Mouse (Mus musculus) G1E (cell line): ENCODE data around the gene Pomt1. TPM values are rescaled to one million over a fixed set of nuclear protein-coding genes. Genes with fewer than 3 reads are reported as not detected.

ENCODE experiments used
- ATAC-seq: 2 replicates; pipeline ENCODE4 v1.8.0; 2016; ENCODE audit warnings: mild to moderate bottlenecking; ENCODE audit not compliant: insufficient number of reproducible peaks, poor library complexity, low FRiP score, severe bottlenecking; ENCODE audit errors: extremely low read depth
- DNase-seq: peaks from one replicate; pipeline ENCODE4 v3.0.0; 2012; ENCODE audit warnings: low spot score
- H3K27me3 ChIP-seq: 2 replicates; pipeline ENCODE4 v1.6.1; 2012; ENCODE audit warnings: mild to moderate bottlenecking, low read length, inconsistent platforms; ENCODE audit not compliant: insufficient read depth
- H3K36me3 ChIP-seq: replicated peaks from 2 replicates; pipeline ENCODE3; 2012; ENCODE audit warnings: mild to moderate bottlenecking, inconsistent platforms
- H3K4me1 ChIP-seq: 2 replicates; pipeline ENCODE4 v1.6.1; 2012; ENCODE audit warnings: low read depth, low read length, inconsistent platforms, mixed read lengths; ENCODE audit not compliant: insufficient read depth
- H3K4me3 ChIP-seq: 2 replicates; pipeline ENCODE4 v1.5.1; 2012; ENCODE audit warnings: low read depth, mild to moderate bottlenecking, inconsistent platforms, low read length, moderate library complexity, mixed read lengths
- H3K9me3 ChIP-seq: replicated peaks from 2 replicates; pipeline ENCODE4 v1.6.1; 2012; ENCODE audit warnings: inconsistent platforms
- CTCF ChIP-seq: IDR thresholded peaks from 2 replicates; pipeline ENCODE4 v1.5.1; 2012; ENCODE audit warnings: low read depth, low read length, inconsistent platforms, mixed read lengths
- GATA1 ChIP-seq: IDR thresholded peaks from 2 replicates; pipeline ENCODE4 v1.6.1; 2012; ENCODE audit warnings: borderline replicate concordance, low read length, inconsistent platforms, mixed read lengths
- GATA2 ChIP-seq: IDR thresholded peaks from 2 replicates; pipeline ENCODE4 v1.6.1; 2012; ENCODE audit warnings: low read depth, low read length, inconsistent platforms, borderline replicate concordance
- POLR2AphosphoS5 ChIP-seq: IDR thresholded peaks from 2 replicates; pipeline ENCODE4 v1.6.1; 2012; ENCODE audit warnings: low read depth, low read length, inconsistent platforms; ENCODE audit not compliant: insufficient replicate concordance
- TAL1 ChIP-seq: conservative IDR thresholded peaks from 2 replicates; pipeline ENCODE4 v1.6.1; 2012; ENCODE audit warnings: low read depth, low read length, inconsistent platforms, mixed read lengths
- polyA plus RNA-seq: library from polyadenylated mRNA; stranded (reverse); fragments of >175 nt; gene quantifications from 2 replicates; pipeline ENCODE4 v1.2.3, GENCODE M21; 2012
- total RNA-seq, 2 experiments: library from RNA; stranded (forward) in 1 of 2; stranded (reverse) in 1 of 2; fragments of 200-1000 nt in 1 of 2; fragments of >200 nt in 1 of 2; fragmentation: Nextera tagmentation in 1 of 2; gene quantifications; 2 replicates each; pipeline ENCODE4 v1.2.3; 2014 to 2017

The Pomt1 gene
- total RNA-seq (2014; fragmentation: Nextera tagmentation) (25.8 and 31.8 TPM in 2 replicates), total RNA-seq (2017) (15.0 and 17.7 TPM in 2 replicates), polyA plus RNA-seq (12.3 and 12.8 TPM in 2 replicates)

GRCm38 (mm10) chr2:32235886-32236759, at the start of gene Pomt1:
Gene Pomt1, plus strand, starts transcription at chr2:32236590.
- Histone ChIP-seq H3K9me3 (no peaks in the 10 kb centered on the region), H3K27me3 (no peaks in the 10 kb centered on the region), H3K36me3 (peaks cover 72% of the 10 kb centered on the region), H3K4me3 (peak within 1 kb of the TSS; percentile 79), H3K4me1 (peaks cover 32% of the 10 kb centered on the region)
- ATAC-seq (peak; percentile 71; the same call in 1 of the 2 replicates), DNase-seq (peak; percentile 93)
- no peak for TF ChIP-seq TAL1
- no peak for TF ChIP-seq CTCF
- no peak for TF ChIP-seq POLR2AphosphoS5
- no peak for TF ChIP-seq GATA2
- no peak for TF ChIP-seq GATA1

DNA sequence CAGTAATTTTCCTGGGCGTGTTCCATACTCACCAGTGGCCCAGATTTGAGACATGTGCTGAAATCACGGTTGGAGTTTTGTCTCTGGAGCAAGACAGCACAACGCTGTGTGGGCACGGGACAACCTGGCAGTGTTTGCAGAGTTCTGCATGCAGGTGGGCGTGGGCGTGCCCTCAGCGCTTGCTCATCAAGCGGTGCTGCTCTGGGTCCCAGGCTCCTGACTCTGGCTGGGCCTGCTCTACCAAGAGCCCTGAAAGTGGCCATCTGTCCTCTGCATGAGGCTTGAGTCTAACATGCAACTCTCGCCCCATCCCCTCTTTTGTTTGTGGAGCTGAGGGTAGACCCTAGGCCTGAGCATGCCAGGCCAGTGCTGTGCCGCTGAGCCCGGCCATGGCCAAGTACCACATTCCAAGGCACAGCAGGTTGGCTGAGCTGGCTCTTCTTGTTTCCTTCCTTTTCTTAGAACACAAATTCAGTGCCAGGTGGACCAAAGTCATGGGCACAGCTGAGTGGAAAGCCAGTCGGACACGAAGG, 49.3 kb upstream of the Pomt1 start:
- no peak for DNase-seq
- H3K27me3 ChIP-seq, result no peaks in the 10 kb centered on the region
- no peak for ATAC-seq
- H3K36me3 ChIP-seq, result peaks cover 97% of the 10 kb centered on the region
- TF ChIP-seq TAL1 (no peak), GATA1 (no peak), CTCF (no peak), POLR2AphosphoS5 (no peak), GATA2 (no peak)
- peaks cover 22% of the 10 kb centered on the region for H3K4me1 ChIP-seq
- H3K4me3 ChIP-seq, result no peak overlapping the region
- no peaks in the 10 kb centered on the region for H3K9me3 ChIP-seq

DNA sequence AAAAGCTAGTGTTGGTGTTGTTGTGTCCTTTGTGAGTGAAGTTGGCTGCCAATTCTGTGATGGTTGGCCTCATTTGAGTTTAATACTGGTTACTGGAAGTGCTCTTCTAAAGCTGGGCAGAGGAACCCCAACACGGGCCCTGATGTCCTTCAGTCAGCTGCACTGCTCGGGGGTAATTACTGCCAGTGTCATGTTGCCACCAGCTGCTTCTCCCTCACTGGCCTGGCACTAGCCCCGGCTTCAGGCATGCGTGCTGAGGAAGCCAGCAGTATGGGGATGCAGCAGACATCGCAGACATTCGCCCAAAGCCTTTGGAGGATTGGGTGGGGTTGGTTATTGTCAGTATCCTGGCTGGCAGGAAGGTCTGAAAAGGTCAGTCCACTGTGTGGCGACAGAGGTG, 48.7 kb upstream of the Pomt1 start:
- Histone ChIP-seq H3K9me3 (no peaks in the 10 kb centered on the region), H3K27me3 (no peaks in the 10 kb centered on the region), H3K36me3 (peaks cover 97% of the 10 kb centered on the region), H3K4me1 (peaks cover 19% of the 10 kb centered on the region), H3K4me3 (no peak overlapping the region)
- DNase-seq (no peak), ATAC-seq (no peak)
- TF ChIP-seq GATA1 (no peak), GATA2 (no peak), TAL1 (no peak), POLR2AphosphoS5 (no peak), CTCF (no peak)

DNA sequence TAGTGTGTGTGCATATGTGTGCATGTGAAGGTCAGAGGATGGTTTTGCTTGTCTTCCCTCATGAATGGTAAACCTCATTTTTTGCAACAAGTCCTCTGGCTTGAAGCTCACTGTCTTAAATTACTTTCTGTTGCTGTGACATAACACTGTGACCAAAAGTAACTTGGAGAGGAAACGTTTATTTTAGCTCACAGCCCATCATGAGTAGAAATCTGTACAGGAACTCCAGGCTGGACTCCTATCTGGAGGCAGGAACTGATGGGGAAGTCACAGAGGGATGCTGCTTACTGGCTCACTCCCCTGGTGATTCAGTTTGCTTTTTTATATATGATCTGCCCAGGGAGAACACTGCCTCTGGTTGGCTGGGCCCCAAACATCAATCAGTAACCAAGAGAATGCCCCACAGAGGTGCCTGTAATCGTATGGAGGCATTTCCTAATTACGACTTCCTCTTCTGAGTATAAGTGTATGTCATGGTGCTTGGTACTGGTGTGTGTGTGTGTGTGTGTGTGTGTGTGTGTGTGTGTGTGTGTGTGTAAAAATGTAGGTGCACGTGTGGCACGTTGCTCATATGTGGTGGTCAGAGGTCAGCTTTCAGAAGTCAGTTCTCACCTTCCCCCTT, 47.2 kb upstream of the Pomt1 start:
- Histone ChIP-seq H3K4me1 (peaks cover 21% of the 10 kb centered on the region), H3K36me3 (peaks cover 97% of the 10 kb centered on the region)

GRCm38 (mm10) chr2:32190620-32191019, 45.8 kb upstream of the Pomt1 start:
- Histone ChIP-seq H3K9me3 (no peaks in the 10 kb centered on the region), H3K27me3 (no peaks in the 10 kb centered on the region), H3K4me3 (no peak overlapping the region), H3K4me1 (peaks cover 18% of the 10 kb centered on the region), H3K36me3 (peaks cover 97% of the 10 kb centered on the region)
- ATAC-seq (no peak), DNase-seq (no peak)
- TF ChIP-seq CTCF, result no peak

More for the DNA sequence above, 47.2 kb upstream of the Pomt1 start:
- no peak for ATAC-seq
- no peak for TF ChIP-seq TAL1
- no peak for TF ChIP-seq GATA1
- TF ChIP-seq POLR2AphosphoS5, result no peak
- no peak for TF ChIP-seq CTCF
- TF ChIP-seq GATA2, result no peak
- Histone ChIP-seq H3K27me3 (no peaks in the 10 kb centered on the region), H3K4me3 (no peak overlapping the region), H3K9me3 (no peaks in the 10 kb centered on the region)
- DNase-seq, result no peak

GRCm38 (mm10) chr2:32191872-32192507, 44.4 kb upstream of the Pomt1 start:
- TF ChIP-seq POLR2AphosphoS5, result no peak
- no peak for TF ChIP-seq TAL1
- TF ChIP-seq GATA1, result no peak
- no peak for TF ChIP-seq CTCF
- no peak for TF ChIP-seq GATA2
- Histone ChIP-seq H3K27me3 (no peaks in the 10 kb centered on the region), H3K4me3 (no peak overlapping the region), H3K4me1 (peaks cover 18% of the 10 kb centered on the region), H3K36me3 (peaks cover 97% of the 10 kb centered on the region), H3K9me3 (no peaks in the 10 kb centered on the region)
- peak; percentile 53 for DNase-seq
- ATAC-seq, result no peak
